Mouse (Mus musculus) frontal cortex, postnatal 36 days (tissue): ENCODE data around the gene Ern1.
"Not testable (repeated sequence)": the region's sequence is repeated elsewhere in the genome, so short reads cannot be mapped to it uniquely, and the experiment has no call there.

Experiments used
- DNase-seq, 2 experiments: peaks; one replicate each; pipeline ENCODE4 v3.0.0; 2022; ENCODE audit warnings: low spot score in 2 of 2

Gene Ern1

DNA sequence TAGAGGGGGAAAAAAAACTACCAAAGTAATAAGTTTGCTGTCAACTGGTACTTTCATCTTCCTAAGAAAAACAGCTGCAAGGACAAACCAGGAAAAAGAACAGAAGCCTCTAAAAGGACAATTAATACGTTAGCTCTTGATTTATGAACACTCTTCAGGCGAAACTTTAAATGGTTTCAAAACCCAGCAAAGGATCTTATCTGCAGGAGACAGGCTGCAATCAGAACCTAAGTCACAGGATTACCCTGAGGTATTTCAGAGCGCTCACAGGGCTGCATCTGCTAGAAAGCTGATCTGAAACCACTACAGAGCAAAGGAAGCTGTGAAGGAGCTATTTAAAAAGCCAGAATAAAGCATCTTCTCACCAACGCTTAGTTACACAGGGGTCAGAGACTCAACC lies 6.0 kb downstream of the Ern1 start:
- no peak for DNase-seq

DNA sequence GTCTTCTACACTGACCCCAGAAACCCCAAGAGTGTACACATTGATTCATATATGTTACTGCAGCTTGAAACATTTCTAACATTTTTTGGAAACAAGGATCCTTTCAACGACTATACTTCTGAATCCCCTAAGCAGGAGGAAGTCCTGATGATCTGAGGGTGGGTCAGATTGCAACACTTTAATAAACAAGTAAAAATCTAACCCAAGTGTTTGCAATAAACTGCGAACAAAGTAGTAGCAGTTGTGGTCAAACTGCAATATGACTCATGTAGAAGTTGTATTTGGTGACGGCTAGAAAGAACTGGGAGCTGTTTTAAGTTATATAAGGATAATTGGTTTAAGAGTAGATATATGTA lies 7.1 kb downstream of the Ern1 start:
- DNase-seq = no peak

DNA sequence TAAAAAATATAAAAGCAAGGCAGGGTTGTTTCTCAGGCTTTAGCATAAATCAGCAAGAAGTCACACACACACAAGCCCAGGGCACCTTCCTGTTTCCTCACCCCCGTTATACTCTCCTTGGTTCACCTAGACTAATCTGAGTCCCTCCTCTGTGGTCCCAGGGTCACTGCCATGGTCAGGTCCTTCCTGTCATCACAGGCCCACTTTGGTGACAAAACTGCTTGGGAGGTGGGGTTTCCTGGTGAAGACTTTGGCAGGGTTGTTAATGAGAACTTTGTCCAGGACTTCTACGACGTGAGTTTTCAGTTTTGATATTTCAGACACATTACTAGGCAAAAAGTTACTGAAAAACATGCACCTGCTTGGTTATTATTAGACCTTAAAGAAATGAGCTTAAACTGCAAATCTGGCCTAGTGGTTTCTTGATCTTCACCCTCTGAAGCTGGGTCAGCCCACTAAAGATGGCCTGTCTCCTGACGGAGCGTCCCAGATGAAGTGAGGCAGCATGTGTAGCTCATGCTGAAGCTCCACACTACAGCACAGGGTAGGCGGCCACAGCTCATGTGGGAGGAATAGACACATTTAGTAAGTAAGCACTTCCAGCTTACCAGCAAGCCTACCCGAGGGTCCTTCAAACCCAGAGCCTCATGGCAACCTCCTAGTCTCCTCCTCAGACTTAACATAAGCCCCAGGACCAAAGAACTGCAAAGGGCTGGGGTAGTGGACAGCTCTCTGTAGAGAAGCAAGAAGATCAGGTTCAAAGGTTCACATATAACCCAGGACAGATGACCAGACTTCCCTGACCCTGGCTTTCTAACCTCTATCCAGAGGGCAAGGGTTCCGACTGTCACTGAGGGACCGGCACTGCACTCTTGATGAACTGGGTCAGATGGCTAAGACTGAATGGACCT lies 7.8 kb downstream of the Ern1 start:
- DNase-seq = peak in 1 of 2 experiments; percentile 24

DNA sequence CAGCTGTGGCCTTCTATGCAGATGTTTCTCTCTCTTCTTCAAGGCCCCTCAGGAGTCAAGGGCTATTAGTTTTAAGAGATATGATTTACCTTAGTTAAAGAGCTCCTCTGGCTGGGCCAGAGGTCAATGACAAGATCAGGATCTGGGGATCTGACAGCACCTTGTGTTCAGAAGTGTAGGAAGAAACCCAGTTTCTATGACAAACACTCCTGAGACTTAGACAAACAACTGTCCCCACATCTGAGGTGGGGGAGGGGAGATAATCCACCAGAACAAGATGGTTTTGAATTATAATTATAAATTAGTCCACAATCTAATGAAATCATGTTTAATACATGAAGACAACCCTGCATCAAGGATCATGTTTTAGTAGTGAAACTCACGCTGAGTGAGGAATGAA lies 8.9 kb downstream of the Ern1 start:
- no peak for DNase-seq

DNA sequence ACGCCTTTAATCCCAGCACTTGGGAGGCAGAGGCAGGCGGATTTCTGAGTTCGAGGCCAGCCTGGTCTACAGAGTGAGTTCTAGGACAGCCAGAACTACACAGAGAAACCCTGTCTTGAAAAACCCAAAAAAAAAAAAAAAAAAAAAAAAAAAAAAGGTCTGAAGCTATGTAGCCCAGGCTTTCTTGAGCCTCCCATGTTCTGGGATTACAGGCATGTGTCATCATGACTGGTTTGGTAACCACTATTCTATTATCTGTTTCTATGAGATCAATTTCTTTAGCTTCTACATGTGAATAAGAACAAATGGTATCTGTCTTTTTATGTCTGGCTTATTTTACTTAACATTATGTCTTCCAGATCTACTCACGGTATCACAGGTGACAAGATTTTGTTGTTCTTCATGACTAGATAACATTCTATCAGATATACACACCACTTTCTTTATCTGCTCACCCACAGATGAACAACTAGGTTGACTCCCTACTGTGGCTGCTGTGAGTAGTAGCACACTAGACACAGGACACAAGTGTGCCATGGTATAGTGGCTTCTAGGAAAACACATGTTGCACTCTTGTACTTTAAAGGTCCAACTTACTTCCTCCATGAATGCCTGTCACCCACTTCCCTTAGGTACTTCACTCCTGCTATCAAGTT lies 10.0 kb downstream of the Ern1 start:
- no peak for DNase-seq

DNA sequence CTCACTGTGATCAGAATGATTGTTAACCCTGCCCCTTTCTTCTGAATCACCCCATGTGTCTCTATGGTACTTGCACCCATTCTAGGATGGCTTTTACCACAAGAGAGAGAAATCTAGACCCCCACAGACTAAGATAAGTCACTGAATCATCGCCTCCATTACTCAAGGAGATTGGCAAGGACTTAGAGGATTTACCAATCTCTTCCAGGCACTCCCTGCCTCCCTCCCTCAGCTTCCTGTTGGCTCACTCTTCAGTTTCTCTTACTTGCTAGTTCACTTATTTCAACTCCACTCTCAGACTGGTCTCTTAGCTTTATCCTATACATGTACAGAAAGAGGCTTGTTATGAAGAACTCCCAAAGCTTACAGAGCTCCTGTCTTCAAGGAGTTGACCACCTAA lies 12.3 kb downstream of the Ern1 start:
- no peak for DNase-seq

DNA sequence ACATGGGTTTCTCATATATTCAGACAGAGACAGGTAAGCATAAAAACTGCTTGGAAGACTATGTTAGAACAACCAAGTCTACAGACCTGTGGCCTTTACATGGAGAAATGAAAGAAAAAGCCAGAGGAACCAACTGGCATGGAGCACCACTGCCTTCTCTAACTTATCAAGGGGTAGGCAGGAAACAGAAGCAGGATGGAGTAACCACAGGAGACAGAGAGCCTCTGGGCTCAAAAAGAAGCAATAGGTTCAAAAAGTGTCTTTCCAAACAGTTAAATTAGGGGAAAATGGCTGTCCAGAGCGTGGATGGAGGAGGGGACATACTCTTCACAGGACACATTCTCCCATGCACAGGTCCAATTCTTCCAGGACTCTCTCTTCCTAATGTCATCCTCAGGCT lies 16.0 kb downstream of the Ern1 start:
- DNase-seq = no peak

DNA sequence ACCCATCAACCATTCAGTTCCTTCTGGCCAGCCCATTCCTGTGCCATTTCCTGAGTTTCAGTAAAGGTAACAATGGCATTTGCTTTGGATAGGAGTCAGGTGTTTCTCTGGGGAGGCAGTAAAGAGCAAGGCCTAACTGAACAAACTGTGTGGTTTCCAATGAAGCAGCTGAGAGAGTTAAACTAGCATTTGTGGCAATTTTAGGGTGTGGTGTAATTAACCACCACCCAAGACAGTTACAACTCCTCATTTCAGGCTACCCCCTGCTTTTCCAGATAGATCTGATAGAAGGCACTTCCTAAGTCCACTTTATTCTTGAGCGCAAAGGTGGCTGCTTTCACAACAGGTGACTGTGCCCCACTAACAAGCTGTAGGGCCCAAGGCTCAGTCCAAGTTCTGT lies 19.1 kb downstream of the Ern1 start:
- DNase-seq = no peak

DNA sequence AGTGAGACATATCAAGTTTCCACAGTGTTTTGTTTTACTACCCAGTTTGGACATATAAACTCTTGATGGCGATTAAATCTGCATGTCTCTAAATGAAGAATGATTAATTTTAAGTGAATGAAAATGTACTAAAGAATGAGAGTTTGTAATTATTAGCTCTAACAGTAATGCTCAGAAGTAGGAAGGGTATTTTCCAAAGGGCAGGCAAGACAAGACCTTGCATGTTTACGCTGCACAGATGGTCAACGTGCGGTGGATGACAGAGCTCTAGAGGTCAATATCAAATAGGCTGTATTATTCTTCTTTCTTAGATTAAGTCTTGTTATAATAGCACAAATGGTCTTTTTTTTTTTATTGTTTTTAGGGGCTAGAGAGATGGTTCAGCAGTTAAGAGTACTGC lies 21.7 kb downstream of the Ern1 start:
- DNase-seq = no peak

DNA sequence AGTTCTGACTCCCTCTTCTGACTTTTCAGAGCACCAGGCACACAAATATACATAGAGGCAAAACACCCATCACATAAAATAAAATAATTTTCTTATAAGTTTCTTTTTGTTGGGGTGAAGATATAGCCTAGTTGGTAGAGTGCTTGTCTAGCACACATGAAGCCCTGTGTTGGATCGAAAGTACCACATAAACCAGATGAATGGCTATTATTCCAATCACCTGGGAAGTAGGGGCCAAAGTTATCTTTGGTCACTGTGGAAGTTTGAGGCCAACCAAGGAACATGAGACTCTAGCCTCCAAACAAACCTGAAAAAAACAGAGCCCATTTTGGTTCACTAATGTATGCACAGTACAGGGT lies 22.1 kb downstream of the Ern1 start:
- no peak for DNase-seq

DNA sequence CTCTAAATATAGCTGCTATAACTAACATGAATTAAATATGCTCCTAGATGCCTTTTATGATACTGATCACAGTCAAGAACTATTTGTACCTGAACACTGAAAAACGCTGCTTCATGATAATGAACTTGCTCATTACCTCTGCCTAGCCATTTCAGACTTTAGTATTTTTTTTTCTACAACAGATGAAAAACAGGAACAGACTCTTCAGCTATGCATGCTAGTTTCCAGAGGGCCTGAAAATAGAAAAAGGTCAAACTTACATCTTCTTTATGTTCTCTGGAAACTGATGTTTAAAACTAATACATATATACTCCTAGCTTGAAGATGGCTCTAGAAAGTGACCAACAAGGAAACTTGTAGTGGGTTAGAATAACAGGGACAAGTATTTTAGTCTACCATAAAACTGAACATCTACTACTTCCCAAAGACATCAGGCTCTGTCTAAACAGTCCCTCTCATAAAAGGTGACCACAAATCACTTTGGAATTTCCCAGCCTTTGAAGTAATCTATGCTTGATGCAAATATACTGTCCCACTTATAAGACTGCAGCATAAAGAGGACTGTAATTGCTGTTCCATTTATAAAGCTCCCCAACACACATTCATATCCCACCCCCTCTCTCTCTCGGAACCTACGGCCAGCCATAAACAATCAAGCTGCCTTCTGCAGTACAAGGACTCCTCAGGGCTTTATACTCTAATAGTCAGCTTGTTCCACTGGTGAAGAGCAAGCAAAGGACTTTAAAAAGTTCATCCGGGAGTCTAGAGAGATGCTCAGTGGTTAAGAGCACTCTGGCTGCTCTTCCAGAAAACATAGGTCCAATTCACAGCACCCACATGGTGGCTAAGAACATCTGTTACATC lies 22.7 kb downstream of the Ern1 start:
- DNase-seq = no peak

DNA sequence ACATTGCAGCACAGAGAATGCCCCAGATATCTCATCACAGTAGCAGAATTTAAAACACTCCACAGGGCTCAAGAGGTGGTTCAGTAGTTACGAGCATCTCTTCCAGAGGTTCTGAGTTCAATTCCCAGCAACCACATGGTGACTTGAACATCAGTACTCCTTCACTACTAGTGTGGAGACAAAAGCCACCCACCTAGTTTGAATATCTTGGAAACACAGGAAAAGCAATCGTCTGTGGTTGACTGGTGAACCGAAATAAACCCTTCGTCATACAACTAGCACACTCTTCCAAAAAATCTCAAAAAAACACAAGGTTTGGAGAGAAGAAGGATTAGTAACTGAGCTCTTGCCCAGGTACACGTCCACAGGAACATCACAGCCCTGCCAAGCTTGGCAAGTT lies 23.8 kb downstream of the Ern1 start:
- no peak for DNase-seq

DNA sequence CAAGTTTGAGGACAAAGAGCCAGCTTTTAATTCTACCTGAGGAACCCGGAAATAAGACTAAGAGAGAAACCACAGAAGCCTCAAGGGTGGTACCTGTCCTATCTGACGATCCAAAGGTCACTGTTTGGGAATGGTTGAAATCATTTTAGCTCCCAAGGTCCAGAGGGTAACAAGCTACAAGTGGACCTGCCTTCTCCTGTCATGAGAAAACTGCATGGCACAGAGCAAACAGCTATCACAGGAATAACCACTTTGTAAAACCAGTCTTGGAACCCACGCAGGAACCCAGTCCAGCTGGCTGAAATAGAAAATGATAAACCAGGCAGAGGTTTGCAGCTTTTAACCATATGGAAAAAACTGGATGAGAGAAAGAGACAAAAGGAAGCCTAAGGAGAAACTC lies 25.3 kb downstream of the Ern1 start:
- DNase-seq = peak in 1 of 2 experiments; percentile 31

DNA sequence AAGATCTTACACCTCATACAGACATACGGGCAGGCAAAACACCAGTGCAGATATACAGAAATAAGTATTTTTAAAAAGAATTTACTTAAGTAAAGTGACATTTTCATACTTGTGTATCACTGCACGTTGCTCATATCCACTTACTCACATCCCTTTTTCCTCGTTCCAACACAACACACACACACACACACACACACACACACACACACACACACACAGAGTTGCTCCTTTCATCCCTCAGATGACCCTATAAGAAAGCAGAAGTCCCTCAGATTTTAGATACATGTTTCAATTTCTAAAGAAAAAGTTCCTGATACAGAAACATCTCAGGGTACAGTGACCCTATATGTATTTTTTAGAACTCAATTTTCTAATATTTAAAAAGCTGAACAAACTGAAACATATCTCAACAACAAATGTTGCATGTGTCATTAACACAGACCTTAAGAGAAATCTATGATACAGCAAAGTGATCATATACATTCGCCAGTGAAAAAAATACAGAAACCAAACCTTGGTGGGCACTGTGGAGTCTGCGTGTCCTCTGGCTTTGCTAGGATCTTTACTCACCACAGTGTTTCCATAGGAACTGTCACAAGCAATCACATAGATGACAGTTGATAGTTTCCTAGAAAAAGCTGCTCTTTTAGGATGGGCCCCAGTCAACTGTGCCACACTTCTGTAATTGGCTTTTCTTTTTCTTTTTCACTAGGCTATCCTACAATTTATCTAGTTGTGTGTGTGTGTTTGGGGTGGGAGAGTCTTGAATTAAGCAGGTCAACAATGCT lies 26.3 kb downstream of the Ern1 start:
- DNase-seq = no peak

DNA sequence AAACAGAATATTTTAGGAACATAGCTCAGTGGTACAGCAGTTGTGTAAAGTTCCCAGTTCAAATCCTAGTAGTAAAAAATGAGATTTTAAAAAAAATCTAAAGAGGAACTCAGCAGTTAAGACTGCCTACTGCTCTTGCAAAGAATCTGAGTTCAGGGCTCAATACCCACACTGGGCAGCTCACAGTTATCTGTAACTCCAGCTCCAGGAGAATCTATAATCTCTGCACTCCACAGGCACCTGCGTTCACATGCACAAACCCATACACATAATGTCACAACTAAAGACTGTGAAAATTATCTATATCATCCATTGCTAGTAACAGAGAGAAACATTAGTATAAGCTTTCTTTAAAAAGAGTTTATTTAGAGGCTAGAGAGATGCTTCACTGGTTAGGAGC lies 27.0 kb downstream of the Ern1 start:
- DNase-seq = no peak

DNA sequence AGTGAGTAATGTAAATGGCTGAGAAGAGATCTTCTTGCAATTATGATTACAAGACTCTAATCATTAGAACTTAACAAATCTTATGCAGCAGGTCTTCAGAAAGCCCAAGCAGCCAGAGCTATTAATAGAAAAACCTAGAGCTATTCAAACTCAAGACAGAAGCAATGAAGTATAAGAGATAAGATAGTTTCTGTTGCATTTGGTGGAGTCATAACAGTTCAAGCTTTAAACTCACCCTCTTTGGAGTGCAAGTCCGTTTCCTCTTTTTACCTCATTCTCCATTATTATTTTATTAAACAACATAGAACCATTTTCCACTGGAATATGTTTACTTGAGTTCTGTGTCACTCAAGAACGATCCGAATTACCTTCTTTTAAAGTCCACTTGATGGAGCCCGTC lies 29.1 kb downstream of the Ern1 start:
- no peak for DNase-seq

DNA sequence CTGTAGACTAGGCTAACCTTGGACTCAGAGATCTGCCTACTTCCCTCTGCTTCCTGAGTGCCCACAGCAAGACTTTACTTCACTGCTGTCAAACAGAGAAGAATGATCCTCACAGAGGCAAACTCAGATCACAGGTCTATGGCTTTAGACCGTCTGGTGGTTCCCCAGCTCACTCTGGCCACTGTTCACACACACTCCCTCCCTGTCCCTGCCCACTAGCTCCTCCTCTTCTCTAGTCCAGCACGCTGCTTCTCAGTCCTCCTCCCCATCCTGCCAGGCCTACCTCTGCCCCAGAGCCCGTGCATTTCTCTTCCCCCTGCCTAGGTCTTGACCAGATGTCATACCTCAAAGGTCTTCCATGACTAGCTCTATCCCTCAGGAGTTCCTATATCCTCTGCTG lies 44.0 kb downstream of the Ern1 start:
- DNase-seq = no peak

DNA sequence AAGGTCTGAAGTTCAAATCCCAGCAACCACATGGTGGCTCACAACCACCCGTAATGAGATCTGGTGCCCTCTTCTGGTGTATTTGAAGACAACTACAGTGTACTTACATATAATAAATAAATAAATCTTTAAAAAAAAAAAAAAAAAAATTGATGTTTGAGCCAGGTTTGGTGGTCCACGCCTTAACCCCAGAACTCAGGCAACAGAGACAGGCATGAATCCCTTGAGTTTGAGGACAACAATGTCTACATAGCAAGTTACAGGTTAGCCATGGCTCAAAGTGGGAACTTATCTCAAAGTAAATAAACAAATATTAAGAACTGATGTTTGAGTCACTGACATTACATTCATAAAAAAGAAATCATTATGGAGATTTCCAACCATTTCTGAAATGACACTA lies 45.1 kb downstream of the Ern1 start:
- DNase-seq = not testable (repeated sequence)

DNA sequence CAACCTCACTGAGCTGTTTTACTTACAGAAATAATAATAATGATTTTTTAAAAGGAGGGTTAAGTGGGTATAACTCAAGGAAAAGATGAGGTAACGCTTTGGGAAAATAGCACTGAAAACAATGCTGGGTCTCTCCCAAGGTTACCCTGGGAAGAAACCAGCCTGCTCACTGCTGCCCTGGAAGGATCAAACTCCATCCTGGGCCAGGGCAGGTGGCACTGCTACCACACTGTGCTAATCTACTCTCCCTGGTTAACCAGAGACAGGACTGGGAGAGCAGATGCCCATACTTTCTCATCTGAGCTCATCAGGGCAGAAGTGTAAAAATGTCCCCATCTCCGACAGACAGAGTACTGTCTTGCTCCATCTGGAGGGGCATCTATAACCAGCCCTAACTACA lies 47.3 kb downstream of the Ern1 start:
- no peak for DNase-seq

DNA sequence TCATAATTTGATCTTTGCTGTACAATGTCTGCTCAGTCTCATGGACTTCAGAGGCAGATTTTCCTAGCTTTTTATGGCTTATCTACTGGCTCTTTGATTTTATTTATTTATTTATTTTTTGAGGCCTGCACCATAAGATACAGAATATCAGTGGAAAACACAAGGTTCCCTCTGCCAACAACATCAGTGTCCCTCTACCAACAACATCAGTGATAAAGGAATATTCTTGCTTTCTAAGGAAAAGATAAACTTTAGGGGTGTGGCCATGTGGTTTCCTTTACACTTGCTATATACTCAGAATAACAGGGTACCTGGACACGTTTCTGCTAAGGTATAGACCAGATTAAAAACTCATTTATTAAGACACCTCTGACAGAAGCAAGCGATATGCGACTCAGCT lies 48.3 kb downstream of the Ern1 start:
- DNase-seq = no peak

DNA sequence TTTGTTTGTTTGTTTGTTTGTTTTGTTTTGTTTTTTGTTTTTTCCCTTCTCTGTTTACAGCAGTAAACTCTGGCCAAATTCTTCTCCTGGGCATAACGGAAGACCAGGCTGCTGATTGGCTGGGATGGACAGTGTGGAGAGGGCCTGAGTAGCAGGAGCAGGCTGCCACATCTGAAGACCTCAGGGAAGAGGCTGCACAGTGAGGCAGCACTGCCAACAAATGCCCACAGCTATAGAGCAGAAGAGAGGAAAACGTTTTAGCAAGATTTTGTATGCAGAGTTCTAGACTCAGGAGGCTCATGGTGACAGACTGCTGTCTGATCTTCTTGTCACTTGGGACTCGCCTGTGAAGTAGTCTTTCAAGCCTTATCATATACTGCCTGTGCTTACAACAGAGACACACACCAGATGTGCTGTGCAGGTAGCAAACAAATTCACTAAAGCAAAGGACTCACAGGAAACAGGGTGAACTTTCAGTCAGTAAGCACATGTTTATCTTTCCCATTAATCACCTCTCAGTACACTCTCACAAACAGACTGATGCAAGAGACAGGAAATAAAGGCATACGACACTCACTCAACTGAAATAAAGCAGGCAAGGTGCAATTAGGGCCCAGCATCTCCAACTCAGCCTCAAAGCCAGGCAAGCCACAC lies 49.0 kb downstream of the Ern1 start:
- no peak for DNase-seq
